Mouse (Mus musculus): ENCODE results near the gene Gm5105. TPM values are rescaled to one million over a fixed set of nuclear protein-coding genes. Genes with fewer than 3 reads are reported as not detected.

Gm5105 gene
- total RNA-seq, 2 experiments from 2014 or later, result not detected

DNA sequence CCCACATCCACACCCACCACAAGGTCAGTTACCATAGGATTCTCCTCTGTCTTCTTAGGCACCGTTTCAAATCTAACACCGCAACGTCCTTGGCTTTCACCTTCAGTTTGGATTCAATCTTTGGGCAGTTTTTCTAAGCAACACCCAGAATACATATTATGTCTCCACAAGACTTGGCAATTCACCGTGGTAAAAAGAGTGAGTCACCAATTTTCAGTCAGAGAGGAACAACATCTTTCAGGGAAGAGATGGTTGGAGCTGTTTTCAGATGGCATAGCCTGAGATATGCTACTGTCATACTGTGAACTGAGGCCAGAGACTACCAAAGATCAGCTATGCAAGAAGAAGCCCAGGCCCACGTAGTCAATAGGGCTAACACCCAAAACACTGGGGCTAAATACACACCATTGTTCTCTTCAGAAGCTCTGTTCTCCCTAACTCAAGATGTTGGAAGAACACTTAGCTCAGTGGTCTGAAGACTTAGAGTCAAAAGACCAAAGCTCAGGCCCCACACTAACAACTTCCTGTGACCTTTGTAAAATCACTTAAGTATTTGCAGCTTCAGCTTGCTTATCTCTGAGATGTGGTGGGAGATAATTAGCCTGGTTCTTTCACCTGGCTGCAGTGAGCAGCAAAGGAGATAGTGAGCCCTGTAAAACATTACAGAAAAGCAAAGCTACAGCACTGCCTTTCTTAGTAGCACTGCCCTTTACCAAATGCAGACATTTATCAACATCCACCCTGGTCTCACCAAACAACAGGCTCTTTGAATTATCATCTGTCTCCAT, 39.4 kb downstream of the Gm5105 start:
- DNase-seq, result no peak

DNA sequence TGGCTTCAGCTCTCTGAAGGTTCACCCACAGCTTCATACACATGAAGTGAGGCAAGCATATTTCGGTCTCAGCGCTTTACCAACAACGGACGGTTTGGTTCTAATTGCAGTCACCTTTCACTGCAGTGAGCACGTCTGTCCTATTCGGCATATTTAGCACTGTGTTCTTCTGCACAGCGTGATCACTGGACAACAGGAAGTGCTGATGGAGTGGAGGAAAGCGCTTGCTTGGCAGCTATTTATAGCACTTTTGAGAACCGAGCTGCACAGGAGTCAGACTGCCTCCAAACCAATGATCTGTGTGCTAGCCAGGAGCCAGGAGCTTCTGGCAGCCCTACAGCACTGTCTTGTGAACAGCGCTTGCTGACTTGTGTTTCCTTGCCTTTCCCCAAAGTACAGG, 40.9 kb downstream of the Gm5105 start:
- DNase-seq, result no peak

DNA sequence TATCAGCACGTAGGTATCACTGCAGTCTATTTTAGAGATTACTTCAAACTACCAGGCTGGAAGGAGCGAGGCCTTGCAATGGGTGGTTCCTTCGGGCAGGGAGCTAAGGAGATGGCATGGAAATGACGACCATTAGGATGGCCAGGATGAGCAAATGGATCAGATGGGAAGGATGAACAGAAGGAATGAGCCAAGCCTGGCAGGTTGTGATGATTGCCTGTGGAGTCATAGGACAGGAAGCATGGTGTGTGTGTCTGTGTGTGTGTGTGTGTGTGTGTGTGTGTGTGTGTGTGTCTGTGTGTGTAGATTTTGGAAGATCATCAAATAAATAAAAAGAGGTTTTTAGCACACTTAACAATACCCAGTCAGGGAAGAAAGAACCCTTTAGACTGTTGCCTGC, 44.5 kb downstream of the Gm5105 start:
- no peak for DNase-seq

DNA sequence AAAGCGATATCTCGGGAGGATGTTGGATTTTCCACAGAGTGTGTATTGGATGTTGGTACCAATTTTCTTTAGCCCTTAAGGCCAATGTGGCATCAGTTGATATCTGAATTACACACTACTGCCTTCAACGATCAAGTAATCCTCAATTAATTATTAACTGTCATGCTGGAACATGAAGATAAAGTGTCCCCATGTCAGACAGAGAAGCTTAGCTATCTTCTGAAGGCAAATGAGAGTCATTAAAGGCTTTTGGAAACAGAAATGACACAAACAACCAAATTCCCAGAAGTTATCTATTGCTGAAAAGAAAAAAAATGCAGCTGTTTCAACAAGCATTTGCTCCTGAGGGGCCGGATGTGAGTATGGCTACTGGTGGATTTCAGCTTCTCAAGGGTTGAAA, 45.2 kb downstream of the Gm5105 start:
- no peak for DNase-seq

DNA sequence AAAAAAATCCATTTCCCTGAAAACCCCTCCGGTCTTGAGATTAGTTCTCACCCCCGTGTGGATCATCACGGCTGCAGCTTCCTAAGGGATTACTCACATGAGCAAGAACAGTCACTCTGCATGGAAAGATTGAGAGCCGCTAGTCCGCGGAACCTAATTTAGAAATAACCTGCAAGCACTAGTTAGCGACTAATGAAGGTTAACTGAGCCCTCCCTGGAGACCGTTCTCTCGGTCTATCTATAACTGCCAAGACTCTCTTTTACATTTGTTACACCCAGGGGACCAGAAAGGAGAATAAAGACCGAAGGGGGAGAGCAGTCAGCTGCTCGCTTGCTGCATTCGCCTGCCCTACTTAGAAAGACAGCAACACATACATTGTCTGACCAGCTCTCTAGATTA, 50.4 kb downstream of the Gm5105 start:
- no peak for DNase-seq

DNA sequence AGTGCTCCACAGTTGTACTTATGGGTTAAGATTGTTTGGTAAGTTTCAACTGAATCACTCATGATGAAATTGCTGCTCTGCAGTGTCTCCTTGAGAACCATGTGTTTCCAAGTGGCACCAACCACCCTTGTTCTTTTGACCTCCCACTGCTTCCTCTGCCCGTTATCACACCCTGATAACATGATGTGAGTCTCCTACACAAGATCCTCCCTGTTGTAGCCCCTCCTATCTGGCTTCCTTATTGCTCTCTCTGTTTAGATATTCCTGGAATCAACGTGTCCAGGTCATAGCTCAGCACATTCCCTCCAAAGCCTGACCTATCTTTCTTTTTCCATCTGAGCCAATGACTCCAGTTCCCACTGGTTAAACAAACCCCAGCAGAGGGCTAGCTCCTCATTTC, 52.5 kb downstream of the Gm5105 start:
- no peak for DNase-seq

DNA sequence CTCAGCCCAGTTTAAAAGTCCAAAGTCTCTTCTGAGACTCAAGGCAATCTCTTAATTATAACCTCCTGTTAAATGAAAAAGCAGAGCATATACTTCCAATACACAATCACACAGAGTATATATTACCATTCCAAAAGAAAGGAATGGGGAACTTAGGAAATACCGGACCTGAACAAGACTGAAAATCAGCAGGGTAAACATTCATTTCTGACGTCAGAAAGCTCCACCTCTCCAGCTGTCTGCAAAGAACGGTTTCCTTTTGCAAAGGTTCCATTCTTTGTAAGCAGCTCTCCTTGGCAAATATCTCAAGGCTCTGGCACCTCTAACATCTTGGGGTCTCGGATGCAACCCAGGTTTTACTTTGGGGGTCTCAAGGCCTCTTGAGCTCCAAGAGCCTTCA, 54.8 kb downstream of the Gm5105 start:
- no peak for DNase-seq

DNA sequence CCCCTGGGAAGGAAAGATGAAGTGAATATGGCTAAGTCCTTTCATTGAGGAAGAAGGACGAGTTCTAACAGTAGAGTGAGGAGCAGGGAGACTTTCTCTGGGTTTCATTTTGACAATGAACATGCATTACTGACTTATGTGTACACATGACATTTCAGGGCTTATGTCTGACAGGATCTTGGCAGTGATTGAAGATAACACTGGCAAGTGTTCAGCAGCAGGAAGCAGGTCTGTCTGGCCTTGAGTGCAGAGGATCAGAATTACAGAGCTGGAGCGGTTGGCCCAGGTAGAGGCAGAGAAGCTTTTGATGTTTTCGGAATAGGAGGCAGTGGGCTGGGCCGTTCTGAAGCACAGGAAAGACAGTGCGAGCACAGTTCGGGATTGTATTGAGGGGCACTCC, 59.0 kb downstream of the Gm5105 start:
- peak; percentile 27 to 30 for DNase-seq

DNA sequence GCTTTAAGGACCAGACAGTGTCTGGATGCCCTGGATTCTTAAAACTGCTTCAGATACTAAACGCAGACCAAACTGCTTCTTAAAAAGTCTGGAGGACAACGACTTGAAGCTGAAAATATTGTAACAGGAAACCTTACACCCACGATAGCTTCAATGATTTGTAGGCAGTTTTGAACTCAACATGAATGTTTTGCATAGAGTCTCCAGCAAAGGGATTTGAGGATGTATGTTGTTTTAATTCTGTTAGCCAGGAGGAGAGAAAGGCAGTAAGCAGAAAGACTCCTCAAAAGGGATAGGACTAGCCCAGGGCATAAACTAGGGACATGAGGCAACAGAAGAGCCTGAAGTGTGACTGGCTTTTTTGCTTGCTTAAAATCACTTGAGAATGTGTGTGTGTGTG, 60.3 kb downstream of the Gm5105 start:
- no peak for DNase-seq

DNA sequence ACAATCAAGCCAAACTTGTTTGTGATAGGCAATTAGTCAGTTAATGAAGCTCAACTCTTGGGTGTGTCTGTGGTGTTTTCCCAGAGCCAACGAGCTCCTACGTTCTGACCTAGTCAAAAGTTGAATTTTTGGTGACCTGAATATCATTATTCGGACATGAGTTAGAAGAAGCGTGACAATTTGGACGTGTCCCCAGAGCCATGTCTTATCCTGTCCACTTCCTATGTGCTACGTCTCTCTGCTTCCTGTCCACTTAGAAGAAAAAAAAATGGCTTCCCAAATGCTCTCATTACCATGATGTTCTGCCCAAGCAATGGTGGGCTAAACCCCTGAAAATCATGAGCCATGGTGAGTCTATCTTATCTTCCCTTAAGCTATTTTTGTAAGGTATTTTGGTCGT, 63.9 kb downstream of the Gm5105 start:
- DNase-seq, result no peak

DNA sequence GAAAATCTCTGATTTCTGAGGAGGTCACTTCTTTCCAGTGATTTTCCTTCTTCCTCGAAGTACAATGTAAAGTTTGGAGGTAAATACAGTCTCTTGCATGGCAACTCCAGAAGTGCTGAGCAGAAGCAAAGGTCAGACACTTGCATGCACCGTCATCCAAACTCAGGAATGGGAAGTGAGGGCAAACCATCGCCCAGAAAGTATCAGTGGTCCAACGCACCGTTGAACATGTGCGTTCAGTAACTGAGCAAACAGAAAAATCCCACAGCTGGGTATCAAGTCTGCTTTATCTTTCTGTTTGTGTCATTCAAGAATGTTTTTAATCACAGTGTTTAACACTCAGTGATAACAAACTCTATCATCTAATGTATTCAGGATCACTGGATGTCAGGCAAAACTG, 64.6 kb downstream of the Gm5105 start:
- DNase-seq, result no peak

DNA sequence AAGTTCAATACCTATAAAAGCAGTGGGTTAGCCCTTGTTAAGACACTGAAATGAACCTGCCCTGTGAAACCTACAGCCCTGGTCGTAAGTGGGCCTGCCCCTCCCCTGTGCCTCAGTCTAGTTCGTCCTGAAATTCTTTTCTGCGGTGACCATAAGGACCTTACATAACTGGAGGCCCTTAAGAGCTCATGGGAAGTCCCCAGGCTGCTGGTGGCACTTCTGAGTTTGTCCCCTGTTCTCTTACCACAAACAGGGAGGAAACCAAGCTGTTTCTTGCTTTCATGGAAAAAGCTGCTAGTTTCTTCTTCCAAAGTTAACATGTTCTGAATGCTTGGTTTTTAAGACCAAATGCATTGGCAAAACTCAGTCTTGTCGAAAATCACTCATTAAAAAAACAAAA, 65.3 kb downstream of the Gm5105 start:
- DNase-seq, result no peak

DNA sequence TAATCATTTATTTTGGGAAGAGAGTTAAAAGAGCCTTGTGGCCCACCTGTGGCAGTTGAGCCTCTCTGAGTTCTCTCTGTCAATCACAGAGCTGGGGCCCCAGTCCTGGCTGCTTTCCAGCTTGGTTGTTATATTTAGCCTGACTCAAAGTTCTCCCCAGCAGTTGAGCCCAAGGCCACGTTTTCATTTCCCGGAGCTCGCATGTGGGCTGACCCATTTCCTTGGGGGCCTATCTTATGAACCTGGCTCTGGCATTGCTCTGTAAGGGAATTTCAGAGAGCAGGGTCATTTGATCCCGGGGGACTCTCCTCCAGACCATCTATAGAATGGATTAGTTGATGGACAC, 66.5 kb downstream of the Gm5105 start:
- DNase-seq, result peak; percentile 65 to 82

DNA sequence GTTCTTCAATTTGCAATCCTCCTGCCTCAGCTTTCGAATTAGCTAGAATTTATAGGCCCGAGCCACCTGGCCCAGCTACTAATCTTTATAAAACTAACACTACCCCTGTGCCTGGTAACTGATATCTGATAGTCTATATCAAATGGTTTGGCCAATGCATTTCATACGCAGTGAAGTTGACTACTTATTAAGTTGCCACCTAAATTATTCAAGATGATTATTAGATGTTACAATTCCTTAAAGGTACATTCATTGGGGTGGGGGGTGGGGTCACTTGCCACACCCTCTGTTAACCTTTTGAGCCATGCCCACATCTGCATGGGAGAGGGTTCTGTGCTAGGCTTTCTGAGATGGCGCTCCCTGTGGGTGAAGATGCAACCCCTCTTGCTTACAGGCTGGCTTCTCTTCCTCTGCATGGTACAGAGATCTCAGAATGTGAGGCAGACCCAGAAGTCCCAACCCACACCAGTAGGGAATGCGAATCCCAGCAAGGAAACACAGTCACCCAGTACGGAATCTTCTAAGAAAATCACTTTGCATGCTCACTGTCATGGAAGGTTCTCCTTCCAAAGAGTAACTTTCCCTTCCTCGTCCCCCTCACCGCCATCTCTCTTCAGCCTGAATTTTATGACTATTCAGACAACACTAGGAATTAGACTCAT, 67.0 kb downstream of the Gm5105 start:
- DNase-seq, result no peak

DNA sequence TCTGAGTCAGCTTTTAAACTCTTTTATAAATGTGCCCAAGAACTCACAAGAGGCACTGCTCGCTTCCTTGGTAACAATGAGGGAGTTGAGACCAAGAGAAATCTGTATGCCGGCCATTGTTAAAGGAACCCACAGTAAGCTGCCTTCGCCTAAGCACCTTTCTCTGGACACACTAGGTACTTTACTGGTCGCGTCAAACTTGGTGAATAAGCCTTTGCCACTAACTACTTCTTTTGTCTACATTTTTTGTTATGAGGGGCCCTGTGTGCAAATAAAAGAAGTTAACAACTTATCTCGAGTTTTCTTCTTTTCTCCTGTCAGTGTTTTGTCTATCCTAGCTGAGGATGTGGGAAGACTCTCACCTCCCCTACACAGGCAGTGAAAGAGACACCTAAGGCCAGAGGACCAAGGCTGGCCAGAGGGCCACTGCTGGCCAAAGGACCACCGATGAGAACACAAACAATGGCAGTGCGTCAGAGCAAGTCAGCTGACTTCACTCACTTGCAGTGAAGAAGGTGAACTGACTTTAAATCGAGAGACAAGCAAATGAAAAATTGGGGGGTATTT, 67.9 kb downstream of the Gm5105 start:
- no peak for DNase-seq

Other genes starting within 250 kb of the Gm5105 start
- 100 to 1,000 TPM; 149 to 188 TPM for gene H2afz, start 202.9 kb downstream of the Gm5105 start, total RNA-seq (2021)
- gene Dnajb14, start 199.7 kb downstream of the Gm5105 start, total RNA-seq (2021), result 10 to 100 TPM; 20.6 to 21.1 TPM
- gene Lamtor3, start 148.9 kb downstream of the Gm5105 start, total RNA-seq (2021), result 10 to 100 TPM; 74.6 to 80.6 TPM
- gene Dapp1, start 85.8 kb downstream of the Gm5105 start, total RNA-seq (2021), result 1 to 10 TPM; 3.5 to 6.9 TPM
- gene 1110002E22Rik, start 2.3 kb downstream of the Gm5105 start, total RNA-seq (2021), result under 1 TPM in 1 of 2 experiments, not detected in 1; 0.10 TPM
- gene Trmt10a, start 76.1 kb upstream of the Gm5105 start, total RNA-seq (2021), result 10 to 100 TPM; 12.9 to 13.1 TPM
- 10 to 100 TPM in 1 of 2 experiments, 1 to 10 TPM in 1; 6.5 to 15.9 TPM for gene Mttp, start 77.6 kb upstream of the Gm5105 start, total RNA-seq (2021)
- gene 4930579F01Rik, start 126.4 kb upstream of the Gm5105 start, total RNA-seq (2021), result not detected
- gene Adh7, start 150.4 kb upstream of the Gm5105 start, total RNA-seq (2021), result 10 to 100 TPM in 1 of 2 experiments, 1 to 10 TPM in 1; 8.7 to 55.5 TPM
- gene Adh1, start 193.6 kb upstream of the Gm5105 start, total RNA-seq (2021), result 1,000 to 10,000 TPM; 2,463 to 7,675 TPM
- gene Adh6a, start 245.9 kb upstream of the Gm5105 start, total RNA-seq (2021), result not detected

Measured in adrenal gland, postnatal 36 days (tissue).